Mouse (Mus musculus): ENCODE measurements around the gene Khdc1c.

GRCm38 (mm10) chr1:21323996-21324574 lies 44.0 kb upstream of the Khdc1c start:
- TF ChIP-seq GATA1 (IDR thresholded peaks at IDR 0.05; ENCODE audit: borderline replicate concordance, low read length) (no peak), FLI1 (IDR thresholded peaks at IDR 0.05; ENCODE audit: low read length) (no peak)
